Mouse (Mus musculus) adrenal gland, postnatal 25 days (tissue): ENCODE data around the gene Ptprf. TPM values are rescaled to one million over a fixed set of nuclear protein-coding genes. Genes with fewer than 3 reads are reported as not detected.

Source experiments
- DNase-seq: peaks from one replicate; pipeline ENCODE4 v3.0.0; 2021; ENCODE audit warnings: mixed read lengths
- total RNA-seq: library from RNA; stranded (reverse); gene quantifications from 2 replicates; pipeline ENCODE4 v1.2.3, GENCODE M21; 2021

Ptprf gene
- total RNA-seq, 1 experiment from 2014 or later = 60.3 TPM

DNA sequence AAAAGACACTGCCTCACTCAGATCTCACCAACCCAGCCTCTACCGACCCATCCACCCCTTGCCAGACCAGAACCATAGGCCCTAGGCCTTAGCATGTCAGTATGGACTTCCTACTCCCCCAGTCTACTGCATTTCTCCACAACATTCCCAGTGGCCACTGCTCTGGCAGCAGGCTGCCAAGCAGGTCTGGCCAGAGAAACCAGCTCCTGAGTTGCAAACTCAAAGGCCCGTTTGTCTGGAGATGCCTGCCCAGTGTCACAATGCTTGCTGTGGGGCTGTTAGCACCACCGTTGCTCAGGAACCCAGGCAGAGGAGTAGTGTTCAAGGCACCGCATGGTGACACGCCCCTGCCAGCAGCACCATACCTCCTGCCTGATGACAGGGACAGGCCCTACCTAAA lies 5.0 kb downstream of the Ptprf start:
- no peak for DNase-seq

DNA sequence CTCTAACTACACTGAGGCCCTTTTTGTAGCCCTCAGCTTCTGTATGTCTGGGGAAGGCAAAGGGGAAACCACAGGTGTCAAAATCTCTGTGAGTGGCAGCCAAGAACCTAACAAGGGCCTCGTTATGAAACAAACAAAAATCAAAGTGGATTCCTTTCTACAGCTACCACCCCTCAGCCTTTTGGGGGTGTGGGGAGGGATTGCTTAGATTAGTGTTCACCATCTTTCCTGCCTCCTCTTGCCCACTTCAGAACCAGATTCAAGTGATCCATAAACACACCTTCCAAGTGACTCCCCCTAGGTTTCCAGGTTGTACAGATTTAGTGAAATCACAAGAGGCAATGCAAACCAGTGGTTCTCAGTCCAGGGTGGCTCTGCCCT lies 9.0 kb downstream of the Ptprf start:
- no peak for DNase-seq

DNA sequence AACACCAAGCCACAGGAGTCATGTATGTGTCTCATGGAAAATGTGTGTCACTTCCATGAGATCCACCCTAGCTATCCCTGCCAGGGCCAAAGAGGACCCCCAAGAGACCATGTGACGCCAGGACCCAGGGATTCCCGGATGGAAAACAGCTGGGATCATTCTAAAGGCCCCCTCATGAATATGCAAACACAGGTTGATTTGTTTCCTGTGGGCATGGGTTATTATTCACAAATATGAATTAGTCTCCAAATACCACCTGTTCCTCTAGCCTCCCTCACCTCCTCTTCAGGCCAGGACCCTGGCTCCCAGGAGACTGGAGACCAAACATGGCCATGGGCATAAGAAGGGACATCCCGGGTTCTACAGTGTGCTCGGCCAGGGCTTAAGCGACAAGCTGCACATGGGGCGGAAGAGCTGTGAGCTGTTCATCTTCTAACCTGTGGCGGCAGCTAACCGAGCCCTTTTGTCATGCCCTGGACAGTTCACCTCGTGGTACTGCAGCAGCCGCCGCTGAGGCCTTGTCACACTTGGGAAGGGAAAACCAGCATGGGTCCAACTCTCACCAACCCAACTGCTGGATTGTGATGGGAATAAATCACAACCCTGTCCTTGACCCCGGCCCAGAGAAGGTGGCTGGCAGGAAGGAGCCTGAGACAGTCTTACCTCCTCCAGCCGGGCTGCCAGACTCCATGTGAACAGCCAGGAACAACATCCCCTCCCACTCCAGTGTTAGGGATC lies 9.6 kb downstream of the Ptprf start:
- DNase-seq = peak; percentile 1

DNA sequence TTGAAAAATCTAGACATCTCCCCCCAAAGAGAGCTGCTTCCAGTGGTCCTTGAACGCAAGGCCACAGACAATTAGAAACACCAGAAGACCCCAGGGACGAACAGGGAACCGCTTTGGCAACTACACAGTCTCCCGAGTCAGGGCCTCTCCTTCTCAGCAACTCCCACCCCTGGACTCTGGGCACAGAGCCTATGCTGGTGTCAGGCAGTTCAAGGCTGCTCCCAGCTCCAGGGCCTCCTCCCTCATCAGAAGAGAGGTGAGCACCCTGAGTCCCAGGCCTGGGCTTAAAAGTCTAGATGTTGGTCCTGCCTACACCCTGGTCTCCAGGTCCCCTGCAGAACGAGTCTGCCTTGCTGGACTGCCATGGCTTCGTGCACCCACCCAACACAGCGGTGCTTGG lies 10.7 kb downstream of the Ptprf start:
- DNase-seq = peak; percentile 62

DNA sequence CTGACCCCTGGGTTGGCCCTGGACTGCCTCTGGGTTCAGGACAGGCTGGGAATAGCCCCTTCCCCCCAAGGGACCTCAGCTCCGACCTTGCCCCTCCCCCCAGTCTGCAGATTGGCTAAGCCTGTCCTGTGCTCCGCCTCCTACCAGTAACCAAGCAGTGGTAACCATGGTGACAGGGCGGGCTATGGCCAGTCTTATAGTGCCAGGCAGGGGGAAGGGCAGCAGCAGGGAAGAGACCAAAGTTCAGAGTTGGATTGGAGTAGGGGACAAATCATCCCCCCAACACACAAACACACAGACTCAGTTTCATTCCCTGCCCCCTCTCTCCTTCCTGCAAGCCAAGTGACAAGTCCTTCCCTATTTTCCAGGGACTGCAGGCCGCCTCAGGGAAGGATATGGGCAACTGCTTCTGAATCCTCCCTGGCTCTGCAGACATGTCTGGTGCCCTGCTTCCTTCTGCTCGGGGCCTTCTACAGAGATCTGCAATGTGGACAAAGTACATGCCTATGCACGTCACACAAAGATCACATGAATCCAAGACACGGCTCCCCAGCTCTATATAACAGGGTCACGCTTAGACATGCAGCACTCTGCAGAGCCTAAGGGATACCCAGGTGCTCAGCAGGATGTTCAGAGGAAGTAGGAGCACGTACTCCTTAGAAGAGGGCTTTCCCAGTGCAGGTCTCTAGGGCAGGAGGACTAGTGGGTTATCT lies 14.5 kb downstream of the Ptprf start:
- peak; percentile 77 for DNase-seq

DNA sequence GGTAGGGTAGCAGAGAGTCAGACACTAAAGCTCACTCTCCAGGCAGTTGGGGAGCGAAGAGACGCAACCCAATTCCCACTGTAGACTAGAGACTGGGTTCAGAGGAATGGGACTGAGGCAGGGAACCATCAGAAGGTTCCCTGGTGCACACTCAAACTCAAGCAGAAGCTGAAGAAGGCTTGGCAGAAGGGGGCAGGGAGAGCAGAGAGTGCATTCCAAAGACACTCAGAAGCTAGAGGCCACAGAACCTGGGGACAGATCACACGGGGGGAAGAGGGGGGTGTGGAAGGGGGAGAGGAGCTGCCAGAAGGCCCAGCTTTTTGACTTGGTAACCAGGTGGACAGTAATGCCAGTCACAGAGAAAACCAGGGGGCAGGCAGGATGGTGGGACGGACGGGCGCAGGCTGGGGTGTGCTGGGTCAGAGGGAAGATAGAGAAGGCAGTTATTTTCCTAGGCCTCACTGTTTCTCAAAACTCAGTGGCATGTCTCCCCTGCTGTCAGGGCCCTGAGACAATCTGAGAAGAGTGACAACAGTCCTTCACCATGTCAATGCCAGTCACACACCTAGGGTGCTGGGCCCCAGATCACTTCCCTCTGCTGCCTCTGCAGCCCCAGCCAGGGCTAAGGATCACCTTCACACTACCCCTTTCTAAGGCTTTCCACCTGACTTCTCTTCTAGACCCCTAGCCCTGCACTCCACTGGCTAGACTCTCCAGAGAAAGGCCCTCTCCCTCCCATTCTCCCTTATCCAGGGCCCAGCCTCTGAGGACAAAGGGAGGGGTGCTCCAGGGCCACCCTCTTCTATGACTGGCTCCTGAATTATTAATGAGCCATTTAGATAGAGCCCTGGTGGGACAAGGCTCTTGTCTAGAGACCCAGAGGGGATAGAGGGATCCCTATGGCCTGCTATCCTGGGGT lies 15.3 kb downstream of the Ptprf start:
- DNase-seq = no peak

DNA sequence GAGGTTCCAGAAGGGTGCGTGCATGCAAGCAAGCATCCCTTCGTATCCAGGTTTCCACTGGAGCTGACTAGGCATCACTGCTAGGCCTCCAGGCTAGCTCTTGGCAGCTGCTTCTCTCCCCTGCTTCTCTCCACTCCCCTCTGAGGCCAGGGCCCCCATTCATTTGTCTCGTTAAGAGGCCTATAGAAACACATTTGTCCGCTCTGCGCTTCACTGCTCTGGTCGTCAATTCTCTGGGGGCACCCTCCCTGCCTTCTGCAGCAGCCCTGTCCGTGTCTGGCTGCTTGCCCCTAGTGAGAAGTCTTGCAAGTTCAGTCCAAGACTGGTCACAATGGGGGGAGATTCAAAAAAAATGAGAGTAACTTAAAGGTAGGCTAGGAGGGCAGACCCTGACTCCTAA lies 16.7 kb downstream of the Ptprf start:
- DNase-seq = no peak

DNA sequence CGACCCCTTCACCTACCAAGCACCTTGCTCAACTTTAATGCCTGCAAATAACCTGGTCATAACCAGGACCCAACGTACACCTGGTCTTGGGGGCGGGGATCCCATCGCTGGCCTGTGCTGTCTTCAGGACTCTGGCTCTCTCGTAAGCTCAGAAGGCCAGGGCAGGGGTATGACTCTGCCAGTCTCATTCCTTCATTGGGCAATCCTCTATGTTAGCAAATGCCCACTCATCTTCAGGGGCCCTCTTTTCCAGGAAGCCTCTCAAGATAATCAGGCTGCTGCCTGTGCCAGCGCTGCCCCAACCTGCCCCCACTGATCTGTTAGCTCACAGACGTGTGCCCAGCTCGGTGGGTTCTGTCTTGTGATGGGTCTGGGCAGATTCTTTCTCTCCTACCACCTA lies 17.2 kb downstream of the Ptprf start:
- no peak for DNase-seq

DNA sequence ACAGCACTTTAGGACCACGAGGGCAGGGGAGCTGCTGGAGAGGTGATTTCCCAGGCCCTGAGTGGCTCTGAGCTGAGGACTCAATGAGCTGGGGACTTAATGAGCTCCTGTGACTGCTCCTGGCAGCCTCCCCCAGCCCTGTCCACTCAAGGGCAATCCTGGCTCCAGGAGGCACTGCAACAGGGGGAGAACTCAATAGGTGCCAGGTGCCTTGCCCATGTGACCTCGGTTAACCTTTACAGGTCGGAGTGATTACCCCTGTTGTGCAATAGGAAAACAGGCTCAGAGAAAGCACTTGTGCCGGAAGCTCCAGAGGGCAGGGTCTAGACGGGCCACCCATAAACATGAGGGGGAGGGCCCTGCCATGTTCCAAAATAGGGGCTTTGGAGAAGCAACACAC lies 17.7 kb downstream of the Ptprf start:
- no peak for DNase-seq

DNA sequence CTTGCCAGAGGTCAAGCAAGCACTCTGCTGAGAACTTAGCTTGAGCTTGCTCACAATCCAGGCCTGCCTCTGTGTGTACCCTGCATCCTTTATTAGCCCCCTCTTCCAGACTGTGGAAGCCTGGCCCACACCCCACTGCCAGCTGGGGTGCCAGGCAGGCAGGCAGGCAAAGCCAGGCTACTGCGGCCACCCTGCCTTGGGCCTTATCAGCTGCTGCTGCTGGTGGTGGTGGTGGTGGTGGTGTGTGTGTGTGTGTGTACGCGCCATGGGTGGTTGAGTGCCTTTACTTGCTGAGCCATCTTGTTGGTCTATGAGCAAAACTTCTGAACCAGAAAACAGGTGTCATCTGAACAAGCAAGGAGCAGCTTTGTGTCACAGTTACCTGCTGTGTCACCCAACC lies 18.3 kb downstream of the Ptprf start:
- no peak for DNase-seq

DNA sequence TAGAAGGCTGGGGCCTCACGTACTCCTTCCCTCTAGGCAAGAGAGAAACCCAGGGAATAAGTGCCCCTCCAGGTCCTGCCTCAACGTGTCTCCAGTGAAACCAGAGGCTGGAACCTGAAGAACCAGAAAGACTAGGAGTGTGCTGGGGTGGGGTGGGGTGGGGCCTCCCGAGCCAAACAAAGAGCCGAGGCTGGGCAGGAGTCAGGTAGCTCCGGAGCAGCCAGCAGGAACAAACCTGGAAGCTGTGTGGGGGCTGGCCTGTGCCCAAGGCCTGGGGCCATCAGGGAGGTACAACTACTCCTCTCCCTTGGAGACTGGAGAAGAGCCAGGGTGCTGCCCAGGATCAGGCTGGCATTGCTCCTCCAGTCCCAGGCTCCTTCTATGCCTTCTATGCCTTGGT lies 18.9 kb downstream of the Ptprf start:
- peak; percentile 45 for DNase-seq

DNA sequence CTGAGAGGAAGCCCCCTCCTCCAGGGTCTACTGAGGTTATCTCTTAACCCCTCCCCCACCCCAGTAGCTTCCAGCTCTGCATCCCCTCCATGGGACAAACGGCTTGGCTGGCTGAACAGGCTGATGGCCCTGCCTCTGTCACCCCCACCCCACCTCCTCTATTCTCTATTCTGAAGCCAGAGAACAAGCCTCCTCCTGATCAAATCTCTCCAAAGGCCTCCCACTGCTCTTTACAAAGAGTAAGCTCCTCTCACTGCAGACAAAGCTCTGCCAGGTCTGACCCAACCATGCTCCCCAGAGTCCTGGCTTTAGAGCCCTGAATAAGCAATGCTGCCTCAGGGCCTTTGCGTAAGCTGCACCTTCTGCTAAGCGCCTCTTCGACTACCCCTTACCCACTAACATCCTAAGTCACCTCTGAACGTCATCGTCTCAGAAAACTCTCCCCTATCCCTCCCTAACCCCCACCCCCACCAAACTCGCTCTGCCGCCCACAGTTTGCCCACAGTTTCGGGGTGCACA lies 19.6 kb downstream of the Ptprf start:
- no peak for DNase-seq

DNA sequence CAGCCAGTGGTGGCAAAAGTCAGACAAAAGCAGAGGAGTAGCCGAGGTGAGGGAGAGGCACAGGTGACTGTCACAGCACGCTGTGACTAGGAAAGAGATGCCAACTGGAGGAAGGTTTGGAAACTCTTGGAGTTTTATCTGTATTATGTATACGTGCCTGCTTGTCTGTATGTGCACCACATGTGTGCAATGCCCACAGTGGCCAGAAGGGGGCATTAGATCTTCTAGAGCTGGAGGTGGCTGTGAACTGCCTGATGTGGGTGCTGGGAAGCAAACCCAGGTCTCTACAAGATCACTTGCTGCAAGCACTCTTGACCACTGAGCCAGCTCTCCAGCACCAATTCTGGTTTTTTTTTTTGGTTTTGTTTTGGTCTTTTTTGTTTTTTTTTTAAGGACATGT lies 20.5 kb downstream of the Ptprf start:
- no peak for DNase-seq

DNA sequence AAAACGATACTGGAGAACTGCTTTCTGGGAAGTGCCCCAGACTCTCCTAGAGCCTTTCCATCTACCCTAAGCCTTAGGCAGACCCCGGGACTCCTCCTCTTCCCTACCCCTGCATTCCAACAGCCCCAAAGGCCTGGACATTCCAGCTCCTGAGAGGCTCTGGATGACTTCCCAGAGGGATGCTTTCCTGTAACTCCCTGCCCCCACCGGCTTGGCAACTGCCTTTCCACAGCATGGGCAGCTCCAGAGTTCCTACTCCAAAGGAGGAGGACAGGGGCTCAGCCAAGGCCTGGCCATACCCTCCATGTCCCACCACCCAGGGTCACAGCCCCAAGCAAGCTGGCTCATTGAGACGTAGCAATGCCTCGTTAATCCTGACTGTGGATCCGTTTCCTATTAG lies 21.2 kb downstream of the Ptprf start:
- no peak for DNase-seq

DNA sequence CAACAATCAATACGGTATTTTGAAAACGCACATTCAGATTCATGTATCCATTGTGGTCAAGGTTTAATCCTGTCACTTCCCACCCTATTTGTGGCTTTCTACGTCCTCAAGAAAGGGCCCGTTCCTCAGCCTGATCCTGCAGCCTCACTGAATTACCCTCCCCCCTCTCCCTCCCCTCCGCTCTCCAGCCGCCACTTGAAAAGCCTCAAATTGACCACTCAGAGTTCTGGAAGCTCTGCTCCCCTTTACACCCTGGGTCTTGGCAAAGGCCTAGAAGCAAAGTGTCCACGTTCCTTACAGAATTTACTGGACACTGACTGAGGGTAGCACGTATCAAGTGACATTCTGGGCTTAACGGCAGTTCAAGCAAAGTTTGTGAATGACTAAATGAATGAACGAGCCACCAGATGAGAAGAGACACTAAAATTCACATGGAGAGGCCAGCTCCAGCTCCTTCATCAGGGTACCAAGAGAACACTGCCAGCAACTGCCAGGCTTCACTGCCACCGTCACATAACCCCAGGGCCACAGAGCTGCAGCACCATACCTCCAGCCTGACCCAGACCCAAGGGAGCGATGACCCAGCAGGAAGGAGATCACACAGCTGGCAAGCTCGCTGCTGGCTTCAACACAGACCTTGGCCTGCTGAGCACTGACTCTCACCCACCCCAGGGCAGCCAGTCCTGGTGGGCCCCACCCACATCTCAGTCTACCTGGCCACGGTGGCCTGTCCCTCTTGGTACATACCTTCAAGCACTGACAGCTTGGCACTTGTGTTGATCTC lies 22.6 kb downstream of the Ptprf start:
- no peak for DNase-seq

DNA sequence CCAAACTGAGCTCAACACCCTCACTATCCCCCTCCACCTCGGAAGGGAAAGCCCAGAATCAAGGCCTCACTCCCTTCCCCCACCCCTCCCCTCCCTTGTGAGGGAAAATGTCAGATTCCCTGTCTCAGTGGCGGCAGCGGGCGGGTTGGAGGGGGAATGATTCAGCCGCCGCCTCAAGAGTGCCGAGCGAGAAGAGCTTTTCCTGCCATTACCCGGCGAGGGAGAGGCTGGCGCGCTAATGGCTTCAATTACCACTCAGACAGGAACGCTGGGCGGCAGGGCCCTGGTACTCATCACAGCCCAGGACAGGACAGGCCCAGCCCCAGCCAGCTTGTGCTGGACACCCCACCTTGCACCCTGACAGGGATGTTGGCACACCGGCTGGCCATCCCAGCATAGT lies 25.6 kb downstream of the Ptprf start:
- DNase-seq = peak; percentile 69

DNA sequence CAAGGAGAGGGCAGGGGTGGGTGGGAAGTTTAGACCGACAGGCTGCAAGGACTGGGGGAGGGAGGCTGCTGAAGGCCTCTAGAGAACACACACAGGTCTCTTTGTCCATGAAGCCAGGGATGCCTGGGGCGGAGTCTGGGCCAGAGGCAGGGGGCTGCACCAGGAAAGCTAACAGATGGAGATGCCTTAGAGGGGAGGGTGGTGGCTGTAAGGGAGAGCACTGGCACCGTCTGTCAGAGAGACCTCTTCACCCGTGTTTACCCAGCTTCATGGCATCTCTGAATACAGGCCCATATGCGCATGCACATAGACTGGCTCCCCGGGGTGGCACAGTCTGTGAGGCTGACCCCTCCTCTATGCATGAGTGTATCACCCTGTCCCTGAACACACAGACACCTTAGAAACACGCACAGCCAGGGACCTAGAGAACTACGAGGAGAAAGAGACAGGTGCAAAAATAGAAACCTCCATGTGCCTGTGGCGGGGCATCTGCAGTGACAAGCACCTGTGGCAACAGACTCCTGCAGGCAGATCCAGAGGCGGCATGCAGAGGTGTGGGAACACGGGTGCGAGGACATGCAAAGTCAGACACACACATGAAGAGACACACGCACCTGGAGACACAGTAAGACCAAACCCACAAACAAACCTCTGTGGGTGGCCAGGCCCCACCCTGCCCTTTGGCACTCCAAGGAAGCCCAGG lies 29.3 kb downstream of the Ptprf start:
- DNase-seq = no peak

DNA sequence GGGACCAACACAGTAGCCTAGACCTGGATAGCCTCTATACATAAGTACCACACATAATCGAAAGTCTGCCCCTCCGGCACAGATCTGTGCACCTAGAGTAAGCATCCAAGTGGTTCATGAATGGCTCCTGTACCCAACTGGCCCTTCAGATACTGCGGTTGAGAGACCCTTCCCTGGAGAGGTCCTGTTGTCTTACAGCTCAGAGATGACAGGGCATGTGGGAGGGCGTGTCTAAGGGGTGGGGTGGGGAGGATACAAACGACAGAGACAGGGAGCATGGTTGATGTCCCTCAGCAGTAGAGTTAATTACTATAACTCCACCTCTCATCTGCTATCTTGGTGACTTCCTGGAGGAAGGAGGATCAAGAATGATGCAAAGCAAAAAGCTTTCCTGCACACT lies 29.9 kb downstream of the Ptprf start:
- no peak for DNase-seq

DNA sequence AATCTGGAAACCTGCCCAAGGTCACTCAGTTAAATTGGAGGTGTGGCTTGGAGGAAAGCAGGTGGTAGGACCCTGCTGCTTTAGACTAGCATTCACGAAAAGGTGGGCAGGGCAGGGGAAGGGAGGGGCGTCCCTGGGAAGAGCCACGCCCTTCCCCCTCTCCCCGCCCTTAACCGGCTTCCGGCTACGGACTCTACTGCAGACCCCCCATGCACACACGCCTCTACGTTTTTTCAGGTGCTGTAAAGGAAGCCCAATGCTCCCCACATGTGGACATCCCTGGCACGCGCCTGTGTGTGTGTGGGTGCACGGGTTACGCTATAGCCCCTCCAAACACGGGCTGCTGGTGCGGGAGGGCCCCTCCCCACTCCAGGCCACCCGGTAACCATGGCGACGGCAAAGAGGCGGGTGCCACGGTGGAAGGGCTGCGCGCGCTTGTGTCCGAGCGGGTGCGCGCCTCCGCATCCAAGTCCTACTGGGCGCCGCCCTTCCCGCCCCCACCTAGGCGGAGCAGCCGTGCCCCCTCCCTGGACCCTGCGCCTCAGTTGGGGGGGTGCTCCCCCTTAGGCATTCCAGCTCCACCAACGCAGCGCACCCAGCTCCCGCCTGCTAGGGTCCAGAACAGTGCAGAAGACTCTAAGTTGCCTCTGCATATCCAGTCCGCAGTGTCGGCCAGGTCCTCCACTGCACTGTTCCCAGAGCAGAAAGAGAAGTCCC lies 30.5 kb downstream of the Ptprf start:
- peak; percentile 80 for DNase-seq

DNA sequence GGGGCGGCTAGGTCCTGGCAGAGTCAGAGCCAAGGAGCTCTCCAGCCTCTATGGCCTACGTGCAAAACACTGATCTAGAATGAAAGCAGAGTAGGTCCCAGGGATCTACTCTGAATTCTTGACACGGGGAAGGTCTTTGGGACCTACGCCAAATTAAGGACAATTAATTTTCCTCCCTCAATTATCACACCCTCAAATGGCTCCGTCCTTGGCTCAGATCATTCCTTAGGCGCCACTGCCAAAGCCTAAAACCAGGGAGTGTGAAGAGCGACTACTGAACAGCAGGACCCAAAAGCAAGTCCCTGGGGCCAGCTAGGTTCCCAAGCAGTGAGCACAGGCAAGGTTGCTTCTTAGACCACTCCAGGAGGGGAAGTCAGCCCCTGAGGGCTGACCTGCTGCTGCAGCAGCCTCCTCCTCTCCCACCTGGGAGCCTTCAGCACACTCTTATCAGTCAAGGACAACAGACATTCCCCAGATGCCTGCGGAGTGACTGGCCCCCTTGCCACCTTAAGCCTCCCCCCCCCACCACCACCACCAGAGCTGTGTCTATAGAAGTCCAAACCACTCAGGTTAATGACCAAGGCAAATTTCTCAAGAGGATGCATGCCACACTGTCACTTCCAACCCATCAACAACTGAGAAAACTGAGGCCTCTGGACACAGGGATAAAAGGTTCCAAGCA lies 31.3 kb downstream of the Ptprf start:
- no peak for DNase-seq
